Mouse (Mus musculus): ENCODE data around the gene Prss12. TPM values are rescaled to one million over a fixed set of nuclear protein-coding genes. Genes with fewer than 3 reads are reported as not detected.

Gene Prss12
- 0.89 and 1.5 TPM in 2 replicates for polyA plus RNA-seq (2014; fragmentation: Nextera tagmentation; extraction: Ambion mirVana)

GRCm38 (mm10) chr3:123446708-123447537, at the start of gene Prss12:
Prss12 (plus strand) TSS chr3:123446913.
- H3K4me1 ChIP-seq (ENCODE audit: control insufficient read depth, insufficient read depth, low read length) = 0 out of 2 replicates have a peak, but pooled peaks cover 3% of the 10 kb centered on the region
- H3K36me3 ChIP-seq (ENCODE audit: control insufficient read depth, insufficient read depth, low read length) = no peaks in the 10 kb centered on the region
- H3K4me3 ChIP-seq (ENCODE audit: low read depth, low read length) = peak within 1 kb of the TSS; percentile 73
- peak within 1 kb of the TSS; percentile 73 for H3K9ac ChIP-seq (ENCODE audit: low read depth, low read length)
- H3K4me2 ChIP-seq = peak within 1 kb of the TSS; percentile 100
- WGBS (ENCODE audit: insufficient replicate concordance) = under 1% methylated on average over 79 of the region's 84 CpGs
- peak; percentile 57; the same call in 1 of the 2 replicates for ATAC-seq (replicated peaks; ENCODE audit: insufficient number of reproducible peaks, low FRiP score, low TSS enrichment)
- no peak within 1 kb of the TSS for H3K27ac ChIP-seq (ENCODE audit: low read depth, low read length)
- H3K9me3 ChIP-seq (replicated peaks; ENCODE audit: control insufficient read depth, low read length) = no peaks in the 10 kb centered on the region
- peaks cover 18% of the 10 kb centered on the region for H3K27me3 ChIP-seq (ENCODE audit: control insufficient read depth, insufficient read depth, low read length)

- Histone ChIP-seq H3K4me1 (ENCODE audit: control insufficient read depth, insufficient read depth, low read length) (no peaks in the 10 kb centered on the region), H3K27me3 (ENCODE audit: control insufficient read depth, insufficient read depth, low read length) (no peaks in the 10 kb centered on the region), H3K9me3 (replicated peaks; ENCODE audit: control insufficient read depth, low read length) (no peaks in the 10 kb centered on the region), H3K4me3 (ENCODE audit: low read depth, low read length) (no peak overlapping the region), H3K9ac (ENCODE audit: low read depth, low read length) (no peak overlapping the region), H3K27ac (ENCODE audit: low read depth, low read length) (no peak overlapping the region), H3K4me2 (no peak overlapping the region), H3K36me3 (ENCODE audit: control insufficient read depth, insufficient read depth, low read length) (no peaks in the 10 kb centered on the region)
- no peak for ATAC-seq (replicated peaks; ENCODE audit: insufficient number of reproducible peaks, low FRiP score, low TSS enrichment)
- 67% methylated on average over 9 of the region's 9 CpGs for WGBS (ENCODE audit: insufficient replicate concordance)
Observed at GRCm38 (mm10) chr3:123397562-123398481, 48.9 kb upstream of the Prss12 start.

- H3K27me3 ChIP-seq (ENCODE audit: control insufficient read depth, insufficient read depth, low read length) = no peaks in the 10 kb centered on the region
- no peak overlapping the region for H3K27ac ChIP-seq (ENCODE audit: low read depth, low read length)
- no peaks in the 10 kb centered on the region for H3K4me1 ChIP-seq (ENCODE audit: control insufficient read depth, insufficient read depth, low read length)
- ATAC-seq (replicated peaks; ENCODE audit: insufficient number of reproducible peaks, low FRiP score, low TSS enrichment) = no peak
- no peaks in the 10 kb centered on the region for H3K36me3 ChIP-seq (ENCODE audit: control insufficient read depth, insufficient read depth, low read length)
- H3K9ac ChIP-seq (ENCODE audit: low read depth, low read length) = no peak overlapping the region
- H3K9me3 ChIP-seq (replicated peaks; ENCODE audit: control insufficient read depth, low read length) = no peaks in the 10 kb centered on the region
- H3K4me2 ChIP-seq = no peak overlapping the region
- no peak overlapping the region for H3K4me3 ChIP-seq (ENCODE audit: low read depth, low read length)
- 64% methylated on average over 3 of the region's 3 CpGs for WGBS (ENCODE audit: insufficient replicate concordance)
Observed at GRCm38 (mm10) chr3:123404945-123405344, 41.8 kb upstream of the Prss12 start.

- WGBS (ENCODE audit: insufficient replicate concordance) = 69% methylated on average over 6 of the region's 6 CpGs
- Histone ChIP-seq H3K9me3 (replicated peaks; ENCODE audit: control insufficient read depth, low read length) (no peaks in the 10 kb centered on the region), H3K4me1 (ENCODE audit: control insufficient read depth, insufficient read depth, low read length) (no peaks in the 10 kb centered on the region)
Observed at GRCm38 (mm10) chr3:123411821-123412578, 34.7 kb upstream of the Prss12 start.

GRCm38 (mm10) chr3:123413173-123413572, 33.5 kb upstream of the Prss12 start:
- no peaks in the 10 kb centered on the region for H3K9me3 ChIP-seq (replicated peaks; ENCODE audit: control insufficient read depth, low read length)
- H3K4me1 ChIP-seq (ENCODE audit: control insufficient read depth, insufficient read depth, low read length) = no peaks in the 10 kb centered on the region
- H3K9ac ChIP-seq (ENCODE audit: low read depth, low read length) = no peak overlapping the region
- no peak for ATAC-seq (replicated peaks; ENCODE audit: insufficient number of reproducible peaks, low FRiP score, low TSS enrichment)
- no peak overlapping the region for H3K4me2 ChIP-seq
- no peak overlapping the region for H3K4me3 ChIP-seq (ENCODE audit: low read depth, low read length)
- no peaks in the 10 kb centered on the region for H3K27me3 ChIP-seq (ENCODE audit: control insufficient read depth, insufficient read depth, low read length)
- H3K27ac ChIP-seq (ENCODE audit: low read depth, low read length) = no peak overlapping the region
- WGBS (ENCODE audit: insufficient replicate concordance) = 76% methylated on average over 5 of the region's 5 CpGs
- H3K36me3 ChIP-seq (ENCODE audit: control insufficient read depth, insufficient read depth, low read length) = no peaks in the 10 kb centered on the region

More at GRCm38 (mm10) chr3:123411821-123412578, 34.7 kb upstream of the Prss12 start:
- Histone ChIP-seq H3K27me3 (ENCODE audit: control insufficient read depth, insufficient read depth, low read length) (no peaks in the 10 kb centered on the region), H3K9ac (ENCODE audit: low read depth, low read length) (no peak overlapping the region), H3K27ac (ENCODE audit: low read depth, low read length) (no peak overlapping the region), H3K4me2 (no peak overlapping the region), H3K4me3 (ENCODE audit: low read depth, low read length) (no peak overlapping the region), H3K36me3 (ENCODE audit: control insufficient read depth, insufficient read depth, low read length) (no peaks in the 10 kb centered on the region)
- no peak for ATAC-seq (replicated peaks; ENCODE audit: insufficient number of reproducible peaks, low FRiP score, low TSS enrichment)

- Histone ChIP-seq H3K4me3 (ENCODE audit: low read depth, low read length) (no peak overlapping the region), H3K9me3 (replicated peaks; ENCODE audit: control insufficient read depth, low read length) (no peaks in the 10 kb centered on the region), H3K27ac (ENCODE audit: low read depth, low read length) (no peak overlapping the region), H3K4me1 (ENCODE audit: control insufficient read depth, insufficient read depth, low read length) (no peaks in the 10 kb centered on the region), H3K36me3 (ENCODE audit: control insufficient read depth, insufficient read depth, low read length) (no peaks in the 10 kb centered on the region), H3K4me2 (no peak overlapping the region), H3K27me3 (ENCODE audit: control insufficient read depth, insufficient read depth, low read length) (no peaks in the 10 kb centered on the region), H3K9ac (ENCODE audit: low read depth, low read length) (no peak overlapping the region)
- no peak for ATAC-seq (replicated peaks; ENCODE audit: insufficient number of reproducible peaks, low FRiP score, low TSS enrichment)
- 61% methylated on average over 2 of the region's 2 CpGs for WGBS (ENCODE audit: insufficient replicate concordance)
Observed at GRCm38 (mm10) chr3:123425647-123426046, 21.1 kb upstream of the Prss12 start.

GRCm38 (mm10) chr3:123428005-123428404, 18.7 kb upstream of the Prss12 start:
- H3K27ac ChIP-seq (ENCODE audit: low read depth, low read length) = no peak overlapping the region
- no peaks in the 10 kb centered on the region for H3K4me1 ChIP-seq (ENCODE audit: control insufficient read depth, insufficient read depth, low read length)
- no peak for ATAC-seq (replicated peaks; ENCODE audit: insufficient number of reproducible peaks, low FRiP score, low TSS enrichment)
- H3K4me2 ChIP-seq = no peak overlapping the region
- no peak overlapping the region for H3K4me3 ChIP-seq (ENCODE audit: low read depth, low read length)
- H3K9ac ChIP-seq (ENCODE audit: low read depth, low read length) = no peak overlapping the region
- no peaks in the 10 kb centered on the region for H3K9me3 ChIP-seq (replicated peaks; ENCODE audit: control insufficient read depth, low read length)
- no peaks in the 10 kb centered on the region for H3K27me3 ChIP-seq (ENCODE audit: control insufficient read depth, insufficient read depth, low read length)
- H3K36me3 ChIP-seq (ENCODE audit: control insufficient read depth, insufficient read depth, low read length) = no peaks in the 10 kb centered on the region
- WGBS (ENCODE audit: insufficient replicate concordance) = 64% methylated on average over 4 of the region's 4 CpGs
